Mouse (Mus musculus): ENCODE data around the gene Eln.

Gene Eln

DNA sequence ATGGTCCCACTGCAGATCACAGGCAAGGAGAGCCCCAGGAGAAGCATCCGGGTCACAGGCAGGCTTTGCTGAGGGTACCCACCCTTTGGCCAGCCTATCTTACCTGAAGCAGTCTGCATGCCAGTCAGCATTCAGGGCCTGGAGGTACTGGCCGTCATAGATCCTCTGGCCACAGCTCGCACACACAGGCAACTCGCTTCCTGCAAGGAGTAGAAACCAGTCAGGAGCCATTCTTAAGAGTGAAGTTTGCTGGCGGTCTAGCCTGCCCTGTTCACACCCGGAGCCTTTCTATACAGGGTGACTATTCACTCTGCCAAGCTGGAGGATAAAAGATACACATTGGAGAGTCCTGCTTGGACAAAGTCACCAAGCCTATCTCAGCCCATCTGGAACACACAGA, 60.6 kb downstream of the Eln start:
- DNase-seq (ENCODE audit: low read depth, low spot score), result no peak

DNA sequence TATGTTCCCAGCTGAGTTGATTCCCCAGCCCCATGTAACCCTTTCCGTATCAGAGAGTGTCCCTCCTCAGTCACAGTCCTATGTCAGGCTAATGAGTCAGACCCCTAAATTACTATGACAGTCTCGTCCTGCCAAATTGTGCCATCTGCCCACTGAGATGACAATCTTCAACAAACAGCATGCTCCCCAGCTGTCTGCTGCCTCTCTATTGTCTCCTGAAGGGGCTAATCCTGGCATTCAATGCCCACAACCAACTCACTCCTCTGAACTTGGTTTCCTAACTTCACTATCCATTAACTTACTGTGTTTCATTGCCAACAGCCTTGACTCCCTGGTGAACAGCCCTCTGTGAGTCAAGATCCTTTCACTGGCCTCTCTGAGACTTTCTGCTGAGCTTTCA, 62.7 kb downstream of the Eln start:
- no peak for DNase-seq (ENCODE audit: low read depth, low spot score)

DNA sequence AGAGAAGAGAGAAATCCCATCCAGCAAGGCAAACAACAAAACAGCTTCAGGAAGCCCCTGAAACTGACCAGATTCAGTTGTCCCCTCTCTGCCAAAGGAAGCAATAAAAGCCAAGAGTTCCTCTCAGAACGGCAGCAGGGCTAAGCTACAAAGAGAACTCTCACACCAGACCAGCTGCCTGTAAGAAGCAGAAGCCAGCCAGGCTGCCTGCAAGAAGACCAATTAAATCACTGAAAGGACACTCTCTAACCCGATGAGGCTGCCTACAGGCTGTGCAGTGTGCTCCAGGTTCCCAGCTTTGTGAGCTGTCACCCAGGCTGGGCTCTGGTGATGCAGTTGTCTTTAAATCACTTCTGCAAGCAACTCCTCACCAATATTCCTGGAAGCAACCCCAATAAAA, 63.3 kb downstream of the Eln start:
- no peak for DNase-seq (ENCODE audit: low read depth, low spot score)

DNA sequence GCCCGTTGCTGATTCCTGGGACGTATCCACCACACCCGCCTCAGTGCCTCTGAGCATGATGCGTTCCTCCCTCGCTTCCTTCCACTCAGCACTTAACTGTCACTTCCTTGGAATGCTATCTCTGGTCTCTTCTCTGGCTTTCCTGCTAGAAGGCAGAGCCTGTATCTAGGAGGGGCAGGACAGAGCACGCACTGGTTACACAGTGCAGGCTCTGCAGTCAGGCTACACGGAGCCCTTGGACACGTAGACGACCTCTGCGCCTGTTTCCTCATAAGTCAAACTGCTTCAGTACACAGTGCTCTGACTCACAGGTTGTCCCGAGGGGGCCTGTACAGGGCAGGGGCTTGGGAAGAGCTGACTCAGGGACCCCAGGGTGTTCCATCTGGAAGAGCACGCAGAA, 66.9 kb downstream of the Eln start:
- DNase-seq (ENCODE audit: low read depth, low spot score), result no peak

DNA sequence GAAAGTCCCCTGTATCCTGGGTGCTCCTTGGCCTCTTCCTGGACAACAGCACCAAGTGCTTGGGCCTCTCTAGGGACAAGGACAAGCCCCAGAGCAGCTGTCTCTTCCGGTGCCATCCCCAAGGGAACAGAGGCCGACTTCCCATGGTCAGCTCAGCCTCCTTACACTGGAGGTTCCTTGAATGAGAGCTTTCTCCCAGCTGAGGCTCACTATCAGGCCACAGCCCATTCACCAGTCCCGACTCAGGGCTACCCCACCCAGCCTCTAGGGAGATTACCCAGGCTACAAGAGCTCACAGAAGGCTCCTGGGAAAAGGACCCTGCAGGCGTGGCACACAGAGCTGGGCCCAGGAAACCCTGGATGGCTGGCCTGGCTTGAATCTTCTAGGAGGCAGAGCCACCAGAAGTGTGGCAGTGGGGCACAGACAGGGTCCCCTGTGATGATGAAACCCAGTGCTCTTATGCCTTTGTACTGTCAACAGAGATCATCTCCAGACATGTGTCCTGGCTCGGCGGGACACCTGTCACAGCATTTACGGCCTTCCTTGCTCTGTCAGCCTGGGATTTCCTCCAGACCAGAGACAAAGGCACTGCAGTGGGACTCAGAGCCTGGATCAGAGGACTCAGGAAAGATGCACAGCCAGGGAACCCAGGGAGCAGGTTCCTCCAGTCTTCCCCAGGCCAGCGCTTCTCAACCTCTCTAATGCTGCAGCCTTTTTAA, 68.1 kb downstream of the Eln start:
- no peak for DNase-seq (ENCODE audit: low read depth, low spot score)

DNA sequence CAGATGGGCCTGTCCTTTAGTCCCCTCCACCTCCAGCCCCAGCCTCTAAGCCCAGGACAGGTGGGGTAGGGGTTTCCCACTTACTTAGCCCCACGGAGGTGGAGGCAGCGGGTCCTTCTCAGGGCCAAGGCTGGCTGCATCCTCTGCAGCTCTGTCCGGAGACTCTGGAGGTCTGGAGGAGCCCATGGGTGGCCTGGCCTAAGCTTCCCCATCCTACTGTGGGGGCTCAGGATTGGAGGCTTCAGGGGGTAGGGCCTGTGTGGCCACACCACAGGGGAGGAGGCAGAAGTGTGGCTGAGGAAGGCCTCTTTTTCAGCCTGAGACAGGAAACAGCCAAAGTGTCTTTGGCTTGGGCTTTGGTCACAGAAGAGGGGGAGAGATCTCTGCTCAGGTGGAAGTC, 69.1 kb downstream of the Eln start:
- DNase-seq (ENCODE audit: low read depth, low spot score), result no peak

DNA sequence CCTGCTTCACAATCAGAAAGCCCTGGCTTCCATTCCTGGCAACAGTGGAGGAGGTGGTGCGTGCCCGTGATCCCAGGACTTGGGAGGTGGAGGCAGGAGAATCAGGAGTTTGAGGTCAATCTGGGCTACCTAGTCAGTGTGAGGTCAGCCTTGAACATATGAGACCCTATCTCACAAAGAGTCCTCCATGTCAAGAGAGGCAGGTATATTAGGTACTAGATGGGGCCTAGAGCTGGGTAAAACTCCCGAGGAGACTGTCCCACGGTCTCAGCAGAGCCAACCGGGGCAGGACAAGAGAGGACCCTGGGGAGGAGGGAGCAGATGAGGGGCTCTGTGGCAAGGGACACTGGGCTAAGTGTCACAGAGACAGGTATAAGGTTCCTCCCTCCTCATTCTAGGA, 69.6 kb downstream of the Eln start:
- DNase-seq (ENCODE audit: low read depth, low spot score), result no peak

DNA sequence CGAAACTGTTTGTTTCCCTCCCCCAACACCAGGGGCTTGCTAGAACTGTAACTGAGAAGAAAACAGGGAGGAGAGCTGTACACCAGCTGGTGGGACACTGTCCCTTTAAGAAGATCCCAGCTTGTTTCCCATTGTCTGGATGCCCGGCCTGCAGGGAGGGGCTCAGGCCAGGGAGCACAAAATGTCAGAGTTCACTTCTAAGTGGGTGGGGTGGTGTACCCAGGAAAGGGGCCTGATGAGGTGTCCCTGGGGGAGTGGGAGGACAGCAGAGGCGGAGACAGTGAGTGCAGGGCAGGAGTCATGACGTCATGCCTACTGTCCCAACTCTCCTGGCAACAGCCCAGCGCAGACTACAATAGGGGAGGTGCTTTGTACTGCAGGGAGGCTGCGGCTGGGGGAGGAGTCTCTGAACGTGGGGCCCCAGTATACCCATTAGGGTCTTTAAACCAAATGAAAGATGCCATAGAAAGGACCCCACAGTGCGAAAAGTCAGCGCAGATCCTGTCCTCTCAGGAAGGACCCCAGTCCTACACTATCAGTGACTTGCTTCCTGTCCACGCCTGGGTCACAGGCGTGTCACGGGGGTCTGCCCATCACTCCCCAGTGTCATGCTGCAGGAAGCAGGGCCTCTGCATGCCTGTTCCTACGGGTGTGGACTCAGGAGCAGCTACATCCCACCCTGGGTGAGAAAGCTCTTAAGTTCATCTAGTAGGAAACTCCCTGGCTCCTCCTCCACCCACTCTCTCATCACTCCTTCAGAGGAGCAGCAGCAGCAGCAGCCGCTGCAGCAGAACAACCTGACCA, 71.0 kb downstream of the Eln start:
- DNase-seq (ENCODE audit: low read depth, low spot score), result peak; percentile 85

DNA sequence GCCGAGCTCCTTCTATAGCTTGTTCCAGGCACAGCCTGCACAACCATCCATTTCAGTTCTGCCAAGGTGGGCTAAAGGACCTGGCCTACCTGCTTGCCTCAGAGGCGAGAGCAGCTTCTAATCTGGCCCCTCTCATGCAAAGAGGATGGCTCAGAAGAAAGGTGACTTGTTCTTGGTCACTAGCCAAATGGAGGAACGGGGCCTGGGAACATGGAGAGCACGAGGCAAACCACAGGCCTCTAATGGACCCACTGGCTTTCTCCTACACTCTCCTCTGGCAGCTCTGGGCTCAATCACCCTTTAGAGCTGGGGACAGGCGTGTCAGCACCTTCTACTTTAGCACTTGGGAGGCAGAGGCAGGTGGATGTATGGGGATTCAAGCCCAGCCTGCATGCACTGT, 72.1 kb downstream of the Eln start:
- no peak for DNase-seq (ENCODE audit: low read depth, low spot score)

DNA sequence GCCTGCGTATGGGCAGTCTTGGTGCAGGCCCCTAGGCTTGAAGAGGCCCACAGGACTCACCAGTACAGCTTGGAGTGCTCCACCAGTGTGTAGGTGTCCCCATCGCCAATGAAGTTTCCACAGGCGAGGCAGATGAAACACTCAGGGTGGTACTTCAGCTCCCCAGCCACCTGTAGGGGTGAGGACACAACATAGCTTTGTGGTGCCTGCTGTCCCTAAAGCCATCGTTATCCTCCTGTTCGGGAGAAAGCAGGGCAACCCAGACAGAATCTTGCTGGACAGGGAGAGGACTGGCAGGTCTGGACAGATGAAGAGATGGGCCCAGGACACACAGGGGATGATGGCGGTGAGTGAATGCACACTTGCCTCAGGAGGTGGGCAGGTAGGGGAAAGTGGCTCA, 74.5 kb downstream of the Eln start:
- no peak for DNase-seq (ENCODE audit: low read depth, low spot score)

DNA sequence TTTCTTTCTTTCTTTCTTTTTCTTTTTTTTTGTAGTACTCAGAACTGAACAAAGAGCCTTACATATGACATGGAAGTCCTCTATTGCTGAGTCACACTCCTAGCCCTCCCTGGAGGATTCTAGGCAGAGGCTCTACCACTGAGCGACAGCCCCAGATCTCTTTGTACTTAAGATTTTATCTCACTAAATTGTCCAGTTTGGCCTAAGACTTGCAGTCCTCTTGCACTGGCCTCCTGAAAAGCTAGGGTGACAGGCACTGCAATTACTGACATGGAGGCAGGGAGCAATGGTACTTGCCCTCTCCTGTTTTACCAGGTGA, 75.0 kb downstream of the Eln start:
- no peak for DNase-seq (ENCODE audit: low read depth, low spot score)

DNA sequence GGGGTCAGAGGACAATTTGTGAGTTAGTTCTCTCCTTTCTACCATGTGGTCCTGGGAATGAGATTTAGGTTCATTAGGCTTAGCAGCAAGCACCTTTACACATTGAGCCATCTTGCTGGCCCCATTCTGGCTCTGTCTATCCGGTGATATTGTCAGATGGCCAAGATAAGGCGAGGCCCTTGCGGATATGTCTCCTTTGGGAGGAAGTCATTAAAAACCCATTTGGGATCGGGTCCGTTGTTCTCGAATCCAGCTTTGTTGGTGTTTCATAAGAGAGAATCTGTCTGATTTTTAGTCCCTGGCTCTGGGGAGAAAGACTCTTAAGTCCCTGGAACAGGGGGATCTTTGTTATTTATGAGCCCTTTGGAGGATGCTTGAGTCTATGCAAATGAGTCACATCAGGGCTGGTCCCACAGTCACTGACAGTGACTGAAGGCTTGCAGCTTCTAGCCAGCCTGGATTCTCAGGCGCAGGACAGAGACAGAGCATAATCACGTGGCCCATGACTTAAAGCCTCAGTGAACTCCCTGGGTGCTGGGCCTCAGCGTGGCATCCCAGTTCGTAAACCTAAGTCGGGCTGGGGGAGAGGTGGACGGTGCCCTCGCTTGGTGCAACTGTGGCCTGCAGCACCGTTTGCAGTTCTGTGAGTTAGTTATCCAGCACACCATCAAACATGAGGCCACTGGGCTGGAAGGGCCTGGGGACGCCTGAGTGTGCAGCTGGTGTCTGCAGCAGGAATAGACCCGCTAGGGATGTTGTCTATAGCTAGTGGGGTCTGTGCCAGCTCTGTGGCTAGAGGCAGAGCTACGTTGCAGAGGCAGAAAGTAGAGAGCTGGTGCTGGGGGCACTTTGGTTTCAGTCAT, 75.6 kb downstream of the Eln start:
- no peak for DNase-seq (ENCODE audit: low read depth, low spot score)

DNA sequence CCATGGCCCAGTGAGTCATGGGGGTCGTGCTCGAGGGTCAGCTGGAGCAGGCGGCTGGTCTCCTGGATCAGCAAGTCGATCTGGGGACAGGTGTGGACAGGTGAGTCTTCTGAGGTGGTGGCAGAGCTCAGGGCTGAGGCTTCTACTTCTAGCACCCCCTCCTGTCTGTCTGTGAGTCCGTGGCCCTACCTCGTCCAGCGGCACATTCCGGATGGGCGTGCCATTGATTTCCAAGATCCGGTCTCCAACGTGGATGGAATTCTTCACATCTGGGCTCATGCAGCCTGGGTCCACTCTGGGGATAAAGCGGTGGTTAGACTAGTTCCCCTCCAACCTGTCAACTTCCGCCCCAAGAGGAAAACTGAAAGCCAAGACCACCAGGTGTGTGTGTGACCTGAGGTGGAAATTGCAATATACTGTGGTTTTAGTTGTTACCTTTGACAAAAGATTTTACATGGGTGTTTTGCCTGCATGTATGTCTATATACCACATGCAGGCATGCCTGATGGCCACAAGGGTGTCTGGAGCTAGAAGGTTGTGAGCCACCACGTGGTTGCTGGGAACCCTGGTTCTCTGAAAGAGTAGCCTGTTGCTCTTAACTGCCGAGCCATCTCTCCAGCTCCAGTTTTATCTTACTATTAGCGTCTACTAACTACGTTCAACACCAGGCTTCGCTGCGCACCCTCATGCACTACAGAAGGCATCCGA, 78.0 kb downstream of the Eln start:
- DNase-seq (ENCODE audit: low read depth, low spot score), result no peak

DNA sequence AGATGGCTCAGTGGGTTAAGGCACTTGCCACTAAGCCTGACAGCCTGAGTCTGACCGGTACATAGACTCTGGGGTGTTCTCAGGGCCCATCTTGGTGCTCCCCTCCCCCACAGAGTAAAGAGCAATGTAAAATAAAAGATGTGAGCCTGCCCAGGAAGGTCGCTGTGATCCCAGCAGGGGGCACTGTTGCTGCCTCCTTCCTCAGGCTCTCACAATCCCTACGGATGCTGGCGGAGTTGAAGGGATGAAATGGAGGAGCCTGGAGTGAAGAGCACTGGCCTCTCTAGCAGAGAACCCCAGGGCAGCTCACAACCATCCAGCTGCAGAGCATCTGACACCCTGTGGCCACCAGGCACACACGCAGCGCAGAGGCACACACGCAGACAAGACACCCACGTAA, 78.6 kb downstream of the Eln start:
- DNase-seq (ENCODE audit: low read depth, low spot score), result no peak

DNA sequence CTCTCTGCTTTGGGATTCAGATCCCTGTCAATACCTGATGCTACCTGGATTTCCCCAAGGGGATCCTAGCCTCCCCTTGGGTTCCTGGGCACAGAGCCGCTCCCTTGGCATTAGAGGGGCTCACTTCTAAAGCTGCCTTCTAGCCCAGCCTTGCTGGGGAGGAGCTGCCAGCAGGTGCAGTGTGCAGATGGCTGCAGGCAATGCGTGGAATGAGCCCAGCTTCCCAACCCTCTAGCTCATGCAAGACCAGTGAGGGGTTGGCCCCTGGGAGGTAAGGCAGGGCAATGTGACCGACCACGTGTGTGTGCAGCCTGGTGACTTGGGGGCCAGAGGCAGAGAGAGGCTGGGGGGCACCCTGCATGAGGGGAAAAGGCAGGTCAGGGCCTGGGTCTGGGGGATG, 90.4 kb downstream of the Eln start:
- DNase-seq (ENCODE audit: low read depth, low spot score), result no peak

Data from CD4-positive helper T cell, adult 2 months (primary cell).